Mouse (Mus musculus): Measurements from ENCODE around the gene Drd1. TPM values are rescaled to one million over a fixed set of nuclear protein-coding genes. Genes with fewer than 3 reads are reported as not detected.

Gene Drd1
- 1 to 10 TPM in 1 of 2 experiments, under 1 TPM in 1; 0.41 to 1.0 TPM for total RNA-seq (2021)
- long read RNA-seq, experiment 1, partial matches to known transcripts = 0 of 2 reads
- long read RNA-seq, experiment 1, other reads (novel, unspliced or antisense) = 0 of 2 reads
- long read RNA-seq, experiment 2, partial matches to known transcripts = 0 of 1 reads
- long read RNA-seq, experiment 2, other reads (novel, unspliced or antisense) = 0 of 1 reads

DNA sequence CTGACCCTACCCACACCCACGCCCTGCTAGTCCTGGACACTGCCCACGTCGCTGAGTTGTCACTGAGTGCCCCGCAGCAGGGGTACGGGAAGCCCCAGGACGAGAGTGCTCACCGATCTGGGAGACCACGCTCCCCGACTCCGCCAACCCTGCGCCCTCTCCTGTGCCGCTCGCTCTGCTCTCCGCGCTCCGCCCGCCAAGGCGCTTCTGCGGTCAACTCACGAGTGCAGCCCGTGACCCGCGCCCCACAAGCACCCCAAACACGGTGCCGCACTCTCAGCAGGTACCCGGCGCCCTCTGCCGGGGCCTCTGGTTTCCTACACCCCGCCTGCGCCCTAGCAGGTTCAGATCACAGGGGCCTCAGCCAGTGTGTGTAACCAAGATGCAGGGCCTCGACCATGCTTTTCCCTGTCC is at the start of gene Drd1:
TSS of gene Drd1 (minus strand) at position 258 of the 414 bp plus-strand sequence.
- DNase-seq = peak; percentile 72 to 80
- intact Hi-C loops (cut with DNase I) = loop anchor here (1.0 kb wide), 1 partner anchor 243 kb away; no protein-coding TSS in a partner anchor

DNA sequence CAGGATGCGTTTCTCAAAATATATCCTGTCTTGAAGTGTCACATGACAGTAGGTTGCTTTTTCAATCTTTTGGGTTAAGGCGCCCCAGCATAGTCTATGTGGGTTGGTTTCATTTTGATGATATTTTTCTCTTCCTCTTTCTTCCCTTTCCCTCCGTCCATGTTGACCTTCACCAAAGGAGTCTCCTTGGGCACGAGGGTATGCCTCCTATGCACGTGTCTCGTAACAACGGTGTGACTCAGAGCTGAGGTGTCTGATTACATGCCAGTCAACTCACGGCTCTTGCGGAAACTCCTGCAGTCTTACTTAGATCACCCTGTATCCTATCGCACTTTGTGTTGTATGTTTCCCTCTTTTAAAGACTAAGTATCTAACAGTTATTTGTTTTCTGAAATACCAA is 48.4 kb upstream of the Drd1 start:
- no peak for DNase-seq
- intact Hi-C loops (cut with DNase I) = no loop called here

DNA sequence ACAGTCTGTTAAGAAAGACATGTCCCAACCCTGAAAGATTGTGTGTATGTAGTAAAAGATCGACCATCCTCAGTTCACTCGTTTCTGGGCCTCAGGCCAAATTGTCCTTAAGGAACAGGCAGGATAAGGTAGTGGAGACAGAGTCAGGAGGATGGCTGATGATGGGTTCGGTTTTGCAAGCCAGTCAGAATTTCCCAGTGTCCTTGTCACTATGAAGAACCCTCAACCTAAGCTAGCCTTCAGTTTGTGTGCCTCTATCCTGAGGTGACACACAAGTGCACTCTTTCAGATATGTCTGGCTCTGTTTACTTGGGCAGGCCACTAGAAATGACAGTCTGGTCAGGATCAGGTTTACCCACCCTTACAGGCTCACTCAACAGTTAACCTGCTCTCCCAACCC is 47.8 kb upstream of the Drd1 start:
- intact Hi-C loops (cut with DNase I) = no loop called here
- no peak for DNase-seq

DNA sequence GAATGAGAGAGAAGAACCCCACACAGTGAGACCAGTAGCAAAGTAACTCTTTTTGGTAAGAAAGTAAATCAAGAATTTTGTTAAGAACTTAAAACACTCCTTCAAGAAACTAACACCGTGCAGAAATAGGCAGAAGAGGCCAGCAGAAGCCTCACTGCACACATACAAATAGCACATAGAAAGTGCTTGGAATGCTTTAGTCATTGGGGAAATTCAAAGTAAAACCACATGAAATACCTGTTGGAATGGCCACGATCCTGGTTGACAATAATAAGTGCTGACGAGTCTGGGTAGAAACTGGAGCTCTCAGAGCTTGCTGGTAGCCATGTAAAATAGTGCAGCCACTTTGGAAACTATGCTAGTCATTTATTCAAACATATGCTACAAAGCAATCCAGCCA is 46.6 kb upstream of the Drd1 start:
- no peak for DNase-seq
- intact Hi-C loops (cut with DNase I) = no loop called here

DNA sequence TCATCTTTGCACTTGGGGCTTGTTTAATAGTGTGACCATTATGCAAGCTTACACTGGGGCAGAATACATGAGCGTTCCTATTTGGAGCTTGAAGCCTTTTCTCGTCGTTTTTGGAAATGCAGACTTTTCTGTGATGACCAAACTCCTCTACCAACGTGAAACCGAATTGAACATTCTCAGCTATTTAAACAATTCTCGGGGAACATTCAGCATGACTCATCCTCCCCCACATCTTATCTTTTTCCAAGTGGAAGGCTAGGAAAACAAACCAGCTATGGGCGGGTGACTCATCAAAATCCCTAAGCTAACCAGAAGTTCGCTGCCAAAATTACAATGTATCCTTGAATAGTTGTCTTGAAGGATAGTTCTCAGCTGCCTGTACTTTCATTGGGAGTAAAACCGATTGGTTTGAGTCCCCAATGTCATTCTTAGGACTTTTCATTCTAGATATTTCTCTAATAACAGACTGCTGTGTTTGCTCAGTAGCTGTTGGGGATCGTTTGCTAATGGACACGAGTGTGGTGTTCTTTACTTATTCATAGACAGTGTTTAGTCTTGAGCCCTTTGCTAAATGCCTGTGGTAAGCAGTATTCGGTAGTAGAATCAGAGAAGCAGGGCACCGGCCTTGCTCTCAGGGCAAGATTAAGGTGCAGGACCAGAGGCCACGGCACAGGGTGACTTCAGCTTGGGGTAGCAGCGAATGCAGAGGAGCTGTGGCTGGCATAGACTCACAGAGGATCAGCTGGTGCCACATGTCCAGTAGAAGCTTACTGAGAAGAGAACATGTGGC is 45.7 kb upstream of the Drd1 start:
- no peak for DNase-seq
- intact Hi-C loops (cut with DNase I) = no loop called here

DNA sequence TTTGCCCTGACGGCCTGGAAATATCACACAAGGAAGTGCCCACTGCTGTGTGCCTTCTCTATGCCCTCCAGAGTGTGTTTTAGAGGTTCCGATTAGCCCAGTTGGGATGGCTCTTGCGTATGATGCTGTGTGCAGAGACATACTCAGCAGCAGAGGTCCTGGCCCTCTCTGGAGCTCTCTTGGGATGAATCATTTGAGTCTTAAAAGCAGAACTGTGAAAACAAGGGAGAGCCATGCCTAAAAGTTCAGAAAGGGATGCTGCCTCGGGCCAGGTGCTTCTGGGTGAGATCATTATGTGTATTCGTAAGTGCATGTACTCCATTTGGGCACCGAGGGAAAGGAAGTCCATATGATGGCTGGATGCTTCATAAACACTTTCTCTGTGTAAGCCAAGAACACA is 42.3 kb upstream of the Drd1 start:
- intact Hi-C loops (cut with DNase I) = no loop called here
- DNase-seq = no peak

DNA sequence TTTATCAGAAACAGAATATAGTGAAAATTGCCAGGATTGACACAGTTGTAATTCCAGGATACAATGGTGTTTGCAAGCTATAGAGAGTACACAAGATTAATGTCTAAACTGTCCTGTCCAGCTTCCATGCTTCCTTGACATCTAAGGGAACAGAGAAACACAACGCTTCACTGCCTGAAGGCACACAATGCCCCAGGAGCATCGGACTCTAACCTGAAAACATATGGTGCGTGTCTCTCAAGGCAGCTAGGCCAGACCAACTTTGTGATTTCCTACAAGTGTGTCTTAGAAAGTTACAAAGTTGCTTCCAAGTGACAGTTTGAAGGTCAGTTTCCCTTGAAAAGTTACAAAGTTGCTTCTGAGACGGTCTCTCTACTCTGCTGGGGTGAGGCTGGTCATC is 41.7 kb upstream of the Drd1 start:
- DNase-seq = no peak
- intact Hi-C loops (cut with DNase I) = no loop called here

DNA sequence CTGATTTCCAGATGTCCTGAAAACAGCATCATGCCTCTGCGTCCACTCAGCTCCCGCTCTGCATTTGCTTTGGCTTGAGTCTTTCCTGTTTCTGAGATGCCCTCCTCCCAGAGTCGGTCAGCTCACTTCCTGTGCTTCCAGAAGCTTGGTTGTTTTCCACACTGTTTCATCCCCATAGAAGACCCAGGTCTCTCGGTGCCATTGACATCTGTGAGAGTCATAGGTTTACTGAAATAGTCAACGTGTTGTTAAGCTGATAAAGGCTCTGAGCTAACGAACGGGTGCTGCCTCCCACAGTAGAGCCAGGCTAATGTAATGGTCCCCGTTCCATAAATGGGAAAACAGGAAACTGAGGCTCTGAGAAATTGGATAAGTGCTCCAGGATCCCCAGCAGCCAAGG is 40.2 kb upstream of the Drd1 start:
- no peak for DNase-seq
- intact Hi-C loops (cut with DNase I) = no loop called here

DNA sequence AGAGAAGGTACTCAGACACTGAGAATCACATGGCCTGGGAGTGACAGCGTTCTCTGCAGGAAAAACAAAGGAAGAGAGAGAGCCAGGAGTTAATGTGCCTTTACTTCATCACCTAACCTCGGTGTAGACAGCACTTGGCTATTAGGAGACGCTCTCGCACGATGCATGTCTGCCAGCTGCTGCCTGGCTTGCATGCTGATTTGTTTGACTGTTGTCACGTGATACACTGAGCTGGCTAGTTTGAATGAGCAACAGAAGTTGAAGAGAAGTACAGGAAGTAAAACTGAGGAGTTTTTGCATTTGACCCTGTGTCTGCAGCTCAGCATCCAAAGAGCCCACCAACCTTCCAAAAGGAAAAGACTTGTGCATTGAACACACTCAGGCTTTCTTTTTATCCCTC is 39.5 kb upstream of the Drd1 start:
- DNase-seq = no peak
- intact Hi-C loops (cut with DNase I) = no loop called here

DNA sequence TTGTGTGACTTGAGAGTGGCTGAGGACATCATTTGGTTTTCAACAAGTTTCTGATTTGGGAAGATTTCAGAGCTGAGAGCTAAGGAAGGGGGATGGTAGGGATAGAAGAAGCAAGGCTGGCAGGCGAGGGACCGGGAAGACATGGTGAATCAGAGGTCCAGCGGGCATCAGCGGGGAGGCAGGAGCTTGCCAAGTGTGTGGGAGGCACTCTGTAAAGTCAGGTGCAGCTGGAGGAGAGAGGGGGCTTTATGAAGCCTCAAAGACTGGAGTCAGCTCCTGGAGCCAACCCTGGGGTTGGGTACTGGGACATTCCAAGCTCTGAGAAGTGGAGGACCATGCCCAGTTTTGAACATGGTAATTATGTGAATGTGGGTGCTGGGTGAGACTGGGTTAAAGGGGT is 38.8 kb upstream of the Drd1 start:
- DNase-seq = no peak
- intact Hi-C loops (cut with DNase I) = no loop called here

DNA sequence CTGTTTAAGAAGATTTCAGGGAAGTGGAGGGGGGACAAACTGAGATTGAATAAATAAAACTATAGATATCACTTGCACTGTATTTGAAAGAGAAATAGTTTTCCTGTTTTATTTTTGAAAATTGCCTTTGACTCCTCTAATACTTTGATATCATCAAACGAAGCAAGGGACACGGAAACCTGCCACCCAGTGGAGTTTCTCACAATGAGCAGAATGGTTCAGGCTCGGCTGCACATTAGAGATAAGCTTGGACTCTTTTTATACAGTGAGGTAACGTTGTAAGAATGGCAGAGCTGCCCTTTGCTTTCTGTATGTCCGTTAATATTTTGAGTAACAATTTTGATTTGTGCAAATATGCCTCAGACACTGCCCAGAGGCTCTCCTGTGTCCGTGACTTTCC is 36.2 kb upstream of the Drd1 start:
- intact Hi-C loops (cut with DNase I) = no loop called here
- no peak for DNase-seq

DNA sequence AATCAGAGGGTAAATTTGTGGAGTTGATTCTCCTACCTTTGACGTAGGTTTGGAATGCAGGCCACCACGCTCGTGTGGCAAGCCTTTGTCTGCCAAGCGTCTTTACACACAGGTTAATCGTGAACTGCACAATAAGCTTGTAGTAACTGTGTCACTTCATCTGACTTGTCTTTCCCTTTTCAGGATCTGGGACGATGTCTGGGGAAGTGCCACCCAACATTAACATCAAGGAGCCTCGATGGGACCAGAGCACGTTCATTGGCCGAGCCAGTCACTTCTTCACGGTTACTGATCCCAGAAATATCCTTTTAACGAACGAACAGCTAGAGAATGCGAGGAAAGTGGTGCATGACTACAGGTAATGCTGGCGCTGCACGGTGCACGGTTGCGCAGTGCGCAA is 29.8 kb upstream of the Drd1 start:
- intact Hi-C loops (cut with DNase I) = no loop called here
- no peak for DNase-seq

DNA sequence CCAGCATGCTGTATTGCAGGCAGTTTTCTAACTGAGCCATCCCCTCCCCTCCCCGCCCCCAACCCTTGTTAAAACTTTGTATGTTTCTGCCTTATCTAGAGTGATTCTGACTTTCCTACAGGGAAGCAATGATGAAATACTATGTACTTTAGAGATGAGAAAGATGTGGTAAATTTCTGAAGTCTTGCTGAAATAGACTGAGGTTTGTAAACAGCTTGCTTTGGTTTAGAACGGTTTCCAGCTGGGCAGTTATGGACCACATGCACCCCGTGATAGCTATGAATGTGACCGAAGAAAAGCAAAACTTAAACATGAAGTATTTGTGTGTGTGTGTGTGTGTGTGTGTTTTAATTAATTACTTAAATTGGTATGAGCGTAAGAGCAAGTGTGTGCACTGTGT is 29.3 kb upstream of the Drd1 start:
- intact Hi-C loops (cut with DNase I) = no loop called here
- DNase-seq = no peak

DNA sequence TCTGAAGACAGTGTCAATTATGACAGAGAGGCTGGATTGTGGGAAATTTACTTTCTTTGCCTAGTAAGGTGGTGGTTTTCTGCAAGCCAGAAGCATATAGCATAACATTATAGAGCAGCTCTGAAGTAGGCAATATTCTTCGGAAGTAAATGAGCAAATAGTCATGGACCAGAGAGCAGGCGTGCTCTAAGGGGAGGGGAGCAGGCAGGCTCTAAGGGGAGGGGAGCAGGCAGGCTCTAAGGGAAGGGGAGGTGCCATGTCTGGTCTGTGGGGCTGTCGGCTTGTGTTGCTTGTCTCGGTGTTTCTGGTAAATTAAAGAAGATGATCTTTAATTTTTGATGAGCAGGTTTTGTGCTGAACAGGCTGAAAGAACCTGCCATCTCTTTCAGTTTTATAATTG is 28.7 kb upstream of the Drd1 start:
- DNase-seq = no peak
- intact Hi-C loops (cut with DNase I) = no loop called here

DNA sequence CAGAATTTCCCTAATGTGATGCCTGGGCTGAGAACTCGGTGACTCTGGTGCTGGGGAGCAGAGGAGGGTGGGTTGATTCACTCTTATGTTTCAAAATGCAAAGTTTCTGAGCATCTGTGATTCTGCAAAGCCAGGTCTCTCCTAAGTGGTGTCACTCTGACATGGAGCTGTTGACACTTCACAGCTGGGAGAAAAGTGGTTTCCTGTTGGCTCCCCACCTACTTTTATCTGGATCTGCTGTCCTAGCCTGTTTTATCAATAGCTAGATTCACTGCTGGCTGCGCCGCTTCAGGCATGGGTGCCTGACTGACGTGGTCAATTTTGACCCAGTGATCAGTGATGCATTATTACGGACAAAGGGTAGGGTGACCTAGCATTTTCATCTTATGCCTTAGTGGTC is 27.4 kb upstream of the Drd1 start:
- intact Hi-C loops (cut with DNase I) = no loop called here

DNA sequence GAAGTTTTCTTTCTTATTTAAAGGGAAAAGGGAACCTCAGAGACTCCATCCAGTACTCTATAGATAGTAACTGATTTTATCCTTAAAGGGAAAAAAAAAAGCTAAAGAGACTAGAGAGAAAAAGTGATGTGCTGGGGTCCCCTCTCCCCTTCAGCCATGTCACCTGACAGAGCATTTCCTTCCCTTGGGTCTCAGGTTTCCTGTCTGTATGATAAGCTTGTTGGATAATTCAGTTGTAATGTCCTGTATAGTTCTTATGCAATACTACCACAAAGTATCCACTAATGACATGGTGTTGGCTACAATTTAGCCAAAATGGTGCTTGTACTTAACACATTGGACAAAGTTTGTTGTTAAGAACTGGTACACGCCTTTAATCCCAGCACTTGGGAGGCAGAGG is 25.3 kb upstream of the Drd1 start:
- DNase-seq = no peak
- intact Hi-C loops (cut with DNase I) = no loop called here

More for the DNA sequence above, 27.4 kb upstream of the Drd1 start:
- no peak for DNase-seq

DNA sequence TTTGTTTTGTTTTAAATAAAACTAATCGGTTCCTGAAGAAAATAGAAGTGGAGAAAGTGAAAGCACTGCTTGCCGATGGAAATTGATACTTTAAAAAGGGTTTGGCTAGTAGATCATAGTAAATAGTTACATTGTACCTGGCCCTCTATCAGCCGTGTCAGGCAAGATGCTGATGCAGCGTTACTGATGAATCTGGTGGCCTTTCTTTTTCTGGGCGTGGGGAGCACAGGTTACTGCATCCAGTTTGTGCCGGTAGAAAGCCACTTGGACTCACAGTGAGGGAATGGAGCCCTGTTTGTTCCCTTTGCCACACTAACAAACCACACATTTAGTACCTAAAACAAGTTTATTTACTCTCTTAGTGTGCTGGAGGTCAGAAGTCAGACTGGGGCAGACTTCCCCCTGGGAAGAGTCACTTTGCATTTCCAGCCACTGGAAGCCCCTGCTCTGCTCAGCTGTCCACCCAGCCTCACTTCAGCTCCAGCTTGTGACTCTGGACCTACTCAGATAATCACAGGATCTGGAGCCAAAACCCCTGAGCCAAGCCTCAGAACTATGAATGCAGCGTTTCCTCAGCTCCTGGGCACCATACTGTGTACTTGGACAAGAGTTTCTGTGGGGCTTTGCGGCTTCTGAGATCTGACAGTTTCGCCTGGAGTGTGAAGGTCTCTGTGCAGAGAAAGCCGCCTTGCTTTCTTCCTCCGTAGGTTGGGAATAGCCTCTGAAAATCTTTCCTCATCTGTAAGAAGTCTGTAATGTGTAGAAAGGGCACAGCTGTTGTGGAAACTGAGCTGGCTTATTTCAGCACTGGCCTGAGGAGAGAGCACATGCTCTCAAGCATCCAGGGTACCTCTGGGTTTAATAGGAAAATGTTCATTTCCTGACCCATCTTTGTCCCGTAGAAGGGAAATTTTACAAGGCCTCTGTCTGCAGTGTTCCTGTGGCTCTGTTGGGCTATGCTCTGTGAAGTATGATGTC is 24.6 kb upstream of the Drd1 start:
- DNase-seq = no peak
- intact Hi-C loops (cut with DNase I) = no loop called here

DNA sequence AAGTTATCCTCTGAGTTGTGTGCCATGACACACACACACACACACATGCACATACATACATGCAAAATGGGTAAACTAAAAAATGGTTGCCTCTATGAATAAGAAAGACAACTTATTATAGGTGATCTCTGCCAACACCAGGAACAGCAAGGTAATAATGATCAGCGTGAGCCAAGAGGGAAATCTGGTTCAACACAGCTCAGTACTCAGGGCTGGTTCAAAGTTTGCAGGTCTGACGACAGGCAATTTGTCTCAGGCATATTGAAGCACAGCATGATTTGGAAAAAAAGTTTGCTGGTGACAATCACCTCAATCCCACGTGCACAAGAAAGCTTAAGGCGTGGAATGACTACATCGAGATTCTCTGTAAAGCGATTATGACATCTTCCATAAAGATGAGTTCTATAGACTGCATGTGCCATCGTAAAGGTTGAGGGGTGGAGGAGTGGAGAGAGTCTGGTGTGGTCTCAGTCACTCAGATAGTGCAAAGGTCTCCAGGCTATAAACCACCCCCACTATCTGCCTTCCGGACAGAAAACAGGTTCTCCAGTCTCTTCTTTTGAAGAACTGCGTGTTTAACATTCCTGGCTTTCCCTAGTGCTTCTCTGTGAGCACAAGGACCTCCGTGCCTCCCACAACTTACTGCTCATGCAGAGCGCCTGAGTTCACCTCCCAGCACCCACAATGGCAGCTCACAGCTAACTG is 22.1 kb upstream of the Drd1 start:
- intact Hi-C loops (cut with DNase I) = no loop called here
- DNase-seq = no peak

DNA sequence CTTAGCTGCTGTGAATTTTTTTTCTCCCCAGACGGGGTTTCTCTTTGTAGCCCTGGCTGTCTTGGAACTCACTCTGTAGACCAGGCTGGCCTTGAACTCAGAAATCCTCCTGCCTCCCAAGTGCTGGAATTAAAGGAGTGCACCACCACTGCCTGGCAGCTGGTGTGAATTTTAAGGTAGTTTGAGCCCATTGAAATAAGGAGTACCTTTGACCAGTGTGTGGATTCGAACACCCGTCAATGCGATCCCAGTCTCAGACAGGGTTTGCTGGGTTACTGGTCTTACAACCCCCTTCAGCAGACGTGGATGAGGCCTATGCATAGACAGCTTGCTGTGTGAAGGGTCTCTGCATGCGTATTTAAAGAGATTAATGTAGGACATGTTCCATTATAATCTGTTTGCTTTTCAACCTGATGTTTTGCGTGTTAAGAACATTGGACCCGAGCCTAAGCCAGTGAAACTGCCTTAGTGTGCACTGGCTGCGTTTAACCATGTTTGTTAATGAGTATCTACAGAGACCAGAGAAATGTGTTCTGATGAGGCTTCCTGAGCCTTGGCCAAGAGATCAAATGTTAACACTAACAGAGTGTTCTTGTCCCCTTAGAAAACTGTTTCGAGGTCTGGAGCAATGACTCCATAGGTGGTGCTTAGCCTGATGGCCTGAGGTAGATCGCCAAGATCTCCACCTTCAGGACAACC is 21.4 kb upstream of the Drd1 start:
- intact Hi-C loops (cut with DNase I) = no loop called here

DNA sequence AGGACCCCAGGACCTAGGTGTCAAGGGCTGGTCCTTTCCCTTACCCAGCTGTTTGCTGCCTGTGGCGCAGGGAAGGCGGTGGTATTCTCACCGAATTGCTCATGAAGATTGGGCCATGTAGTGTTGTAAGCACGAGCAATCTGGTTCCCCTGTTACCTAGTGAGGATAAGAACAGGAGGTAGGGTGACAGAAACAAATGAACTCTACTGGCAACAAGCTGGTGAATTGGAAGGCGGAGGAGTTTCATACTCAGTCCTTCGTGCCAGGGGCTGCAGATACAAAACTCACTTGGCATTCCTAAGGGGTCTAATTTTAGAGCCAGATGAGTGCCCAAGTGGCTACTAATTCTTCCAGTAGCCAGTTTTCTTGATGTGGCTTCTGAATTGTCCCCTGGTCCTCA is 20.5 kb upstream of the Drd1 start:
- intact Hi-C loops (cut with DNase I) = no loop called here
- no peak for DNase-seq

More for the DNA sequence above, 21.4 kb upstream of the Drd1 start:
- DNase-seq = no peak

Data from heart, postnatal 14 days (tissue).